In the genomic region with DNA sequence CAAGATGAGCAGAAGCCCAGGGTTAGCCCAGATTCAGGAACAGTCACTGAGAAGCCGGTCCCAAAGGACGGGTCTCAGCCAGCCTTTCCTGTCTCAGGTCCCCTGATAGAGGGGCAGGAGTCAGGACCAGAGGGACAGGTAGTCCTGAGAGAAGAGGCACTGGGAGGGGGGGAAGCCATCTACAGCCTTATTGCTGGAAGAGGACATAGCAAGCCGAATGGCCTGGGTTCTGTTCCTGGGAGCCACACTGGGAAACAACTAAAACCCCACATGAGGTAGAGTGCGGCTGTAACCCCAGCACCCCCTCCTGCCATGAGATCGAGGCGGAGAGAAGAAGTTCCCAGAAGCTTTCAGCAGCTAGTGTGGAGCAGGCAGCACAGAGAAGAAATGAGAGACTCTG, we compare ENCODE assay signal across 25 mouse cellular contexts. TPM values are rescaled to one million over a fixed set of nuclear protein-coding genes. Genes with fewer than 3 reads are reported as not detected.
A peak's percentile ranks its signal among the peaks of the same experiment; 100 is the strongest.
DNase-seq lines count a peak whose midpoint lies in the region; ATAC-seq and TF ChIP-seq lines count a peak whose summit lies in the region.
"Had no signal": no experiment of that assay in that cellular context is flagged by ENCODE, and none has a peak within 500 bp of the region (broad histone marks: within the 10 kb centered on the region; RNA-seq: fewer than 3 reads in every experiment).

No protein-coding gene starts in this region.

- DNase-seq in gastrocnemius, adult 2 months, result no peak
- no peak for DNase-seq in gastrocnemius, postnatal 4 days (ENCODE audit: low spot score in 2 of 2)
- DNase-seq in liver, postnatal 0 days, result no peak
- DNase-seq in embryonic facial prominence, embryonic 10.5 days (ENCODE audit: low spot score), result no peak
- DNase-seq in lung, postnatal 0 days (ENCODE audit: low spot score), result no peak
- DNase-seq in kidney, adult 11 months, result no peak
- DNase-seq: cerebellum, adult 18-20 months; cerebellum, postnatal 36 days; gastrocnemius, postnatal 14 days; heart, postnatal 14 days; lung, adult 18-20 months; right cerebral cortex, adult 18-20 months had no signal

- WGBS in liver, embryonic 12.5 days (ENCODE audit: insufficient replicate concordance), result 91% methylated on average over 6 of the region's 6 CpGs
- WGBS in liver, postnatal 0 days (ENCODE audit: insufficient replicate concordance), result 96% methylated on average over 6 of the region's 6 CpGs
- 90% methylated on average over 6 of the region's 6 CpGs for WGBS in embryonic facial prominence, embryonic 10.5 days
- 85% methylated on average over 6 of the region's 6 CpGs for WGBS in liver, embryonic 16.5 days (ENCODE audit: insufficient replicate concordance)
- WGBS in lung, postnatal 0 days, result over 99% methylated on average over 6 of the region's 6 CpGs

- H3K4me2 ChIP-seq in liver, embryonic 12.5 days, result no peak overlapping the region
- no peak overlapping the region for H3K4me2 ChIP-seq in liver, postnatal 0 days (ENCODE audit: low read depth, low read length)
- no peak overlapping the region for H3K4me2 ChIP-seq in liver, embryonic 16.5 days (ENCODE audit: low read depth, low read length)
- no peak overlapping the region for H3K4me2 ChIP-seq in lung, postnatal 0 days (replicated peaks; ENCODE audit: low read depth, low read length)
- H3K4me2 ChIP-seq: heart, embryonic 12.5 days; hindbrain, embryonic 14.5 days; intestine, embryonic 15.5 days; kidney, embryonic 15.5 days had no signal

- TF ChIP-seq EP300 in liver, postnatal 0 days (IDR thresholded peaks at IDR 0.05; ENCODE audit: low read depth), result no peak
- no peak for TF ChIP-seq EP300 in lung, postnatal 0 days (IDR thresholded peaks at IDR 0.05)

- no peak overlapping the region for H3K4me3 ChIP-seq in gastrocnemius, adult 2 months
- H3K4me3 ChIP-seq in liver, embryonic 12.5 days, result no peak overlapping the region
- H3K4me3 ChIP-seq in liver, postnatal 0 days (ENCODE audit: low read depth, low read length), result no peak overlapping the region
- no peak overlapping the region for H3K4me3 ChIP-seq in embryonic facial prominence, embryonic 10.5 days
- H3K4me3 ChIP-seq in liver, embryonic 16.5 days (ENCODE audit: low read depth, low read length), result no peak overlapping the region
- no peak overlapping the region for H3K4me3 ChIP-seq in lung, postnatal 0 days (ENCODE audit: low read depth, low read length)
- H3K4me3 ChIP-seq: heart, embryonic 12.5 days; intestine, embryonic 15.5 days; kidney, embryonic 15.5 days; megakaryocyte, embryonic 14.5 days had no signal

- no peaks in the 10 kb centered on the region for H3K27me3 ChIP-seq in liver, embryonic 12.5 days (replicated peaks)
- H3K27me3 ChIP-seq in liver, postnatal 0 days (ENCODE audit: insufficient read depth, low read length), result no peaks in the 10 kb centered on the region
- no peaks in the 10 kb centered on the region; the same call in 1 of the 2 replicates for H3K27me3 ChIP-seq in embryonic facial prominence, embryonic 10.5 days (replicated peaks; ENCODE audit: low read depth, poor library complexity, severe bottlenecking)
- no peaks in the 10 kb centered on the region for H3K27me3 ChIP-seq in liver, embryonic 16.5 days (ENCODE audit: control insufficient read depth, insufficient read depth, low read depth, low read length)
- no peaks in the 10 kb centered on the region for H3K27me3 ChIP-seq in lung, postnatal 0 days (replicated peaks; ENCODE audit: insufficient read depth, low read length)
- H3K27me3 ChIP-seq: heart, embryonic 12.5 days; intestine, embryonic 15.5 days; kidney, embryonic 15.5 days had no signal

- peaks cover 98% of the 10 kb centered on the region for H3K4me1 ChIP-seq in liver, embryonic 12.5 days
- peaks cover 57% of the 10 kb centered on the region for H3K4me1 ChIP-seq in liver, postnatal 0 days (ENCODE audit: insufficient read depth)
- peaks cover 47% of the 10 kb centered on the region for H3K4me1 ChIP-seq in embryonic facial prominence, embryonic 10.5 days
- H3K4me1 ChIP-seq in liver, embryonic 16.5 days (ENCODE audit: control insufficient read depth, low read depth, low read length), result peaks cover 78% of the 10 kb centered on the region
- H3K4me1 ChIP-seq in lung, postnatal 0 days (ENCODE audit: insufficient read depth, low read depth, low read length), result peaks cover 5% of the 10 kb centered on the region; the same call in 1 of the 2 replicates

- H3K27ac ChIP-seq in gastrocnemius, adult 2 months, result peak overlapping the region; percentile 86; the same call in 1 of the 2 replicates
- peak overlapping the region; percentile 100 for H3K27ac ChIP-seq in liver, embryonic 12.5 days
- no peak overlapping the region for H3K27ac ChIP-seq in liver, postnatal 0 days (ENCODE audit: low read depth)
- H3K27ac ChIP-seq in embryonic facial prominence, embryonic 10.5 days (replicated peaks), result peak overlapping the region; percentile 57
- H3K27ac ChIP-seq in liver, embryonic 16.5 days (ENCODE audit: low read length), result peak overlapping the region; percentile 7
- H3K27ac ChIP-seq in lung, postnatal 0 days (ENCODE audit: low read length), result no peak overlapping the region
- H3K27ac ChIP-seq: hindbrain, embryonic 14.5 days; intestine, embryonic 15.5 days; kidney, embryonic 15.5 days had no signal

- intact Hi-C loops in gastrocnemius, adult 2 months (cut with DNase I), result loop anchor here (2.0 kb wide), 1 partner anchor 175 kb away; no protein-coding TSS in a partner anchor

- no peak for ATAC-seq in liver, embryonic 12.5 days
- ATAC-seq in liver, postnatal 0 days, result no peak
- no peak for ATAC-seq in liver, embryonic 16.5 days (ENCODE audit: low read depth)
- no peak for ATAC-seq in lung, postnatal 0 days
- ATAC-seq: CD4-positive, CD25-positive, alpha-beta regulatory T cell, adult 4 months; forebrain, embryonic 14.5 days; intestine, embryonic 15.5 days had no signal

- H3K9ac ChIP-seq in liver, embryonic 12.5 days, result no peak overlapping the region
- no peak overlapping the region; the same call in 1 of the 2 replicates for H3K9ac ChIP-seq in liver, postnatal 0 days (replicated peaks)
- no peak overlapping the region for H3K9ac ChIP-seq in liver, embryonic 16.5 days (ENCODE audit: low read depth, low read length)
- no peak overlapping the region for H3K9ac ChIP-seq in lung, postnatal 0 days (replicated peaks; ENCODE audit: low read depth)
- H3K9ac ChIP-seq: heart, embryonic 12.5 days; hindbrain, embryonic 14.5 days; intestine, embryonic 15.5 days; kidney, embryonic 15.5 days had no signal

- H3K9me3 ChIP-seq in liver, embryonic 12.5 days (replicated peaks), result no peaks in the 10 kb centered on the region
- H3K9me3 ChIP-seq in liver, postnatal 0 days (ENCODE audit: low read length), result no peaks in the 10 kb centered on the region
- no peaks in the 10 kb centered on the region for H3K9me3 ChIP-seq in embryonic facial prominence, embryonic 10.5 days
- H3K9me3 ChIP-seq in liver, embryonic 16.5 days (replicated peaks; ENCODE audit: control insufficient read depth, low read length), result no peaks in the 10 kb centered on the region
- H3K9me3 ChIP-seq in lung, postnatal 0 days (ENCODE audit: low read length), result no peaks in the 10 kb centered on the region
- H3K9me3 ChIP-seq: heart, embryonic 12.5 days; intestine, embryonic 15.5 days; kidney, embryonic 15.5 days; megakaryocyte, embryonic 14.5 days had no signal

- no peak for TF ChIP-seq CTCF in gastrocnemius, adult 2 months (IDR thresholded peaks at IDR 0.05)
- TF ChIP-seq CTCF in liver, postnatal 0 days (IDR thresholded peaks at IDR 0.05; ENCODE audit: low read depth), result no peak
- TF ChIP-seq CTCF in lung, postnatal 0 days (IDR thresholded peaks at IDR 0.05), result no peak

- H3K36me3 ChIP-seq in liver, embryonic 12.5 days, result no peaks in the 10 kb centered on the region
- no peaks in the 10 kb centered on the region for H3K36me3 ChIP-seq in liver, postnatal 0 days (replicated peaks; ENCODE audit: insufficient read depth, low read length)
- no peaks in the 10 kb centered on the region for H3K36me3 ChIP-seq in embryonic facial prominence, embryonic 10.5 days (replicated peaks)
- H3K36me3 ChIP-seq in liver, embryonic 16.5 days (ENCODE audit: control insufficient read depth, insufficient read depth), result no peaks in the 10 kb centered on the region
- H3K36me3 ChIP-seq in lung, postnatal 0 days (ENCODE audit: insufficient read depth, low read length), result no peaks in the 10 kb centered on the region
- H3K36me3 ChIP-seq: heart, embryonic 12.5 days; intestine, embryonic 15.5 days; kidney, embryonic 15.5 days had no signal

RNA-seq across cellular contexts. Expression of a gene that starts 17.9 kb away (rescaled TPM):
- not detected for total RNA-seq in gastrocnemius, adult 2 months (2021)
- total RNA-seq in gastrocnemius, postnatal 4 days (2021), result not detected
- not detected in 2 replicates for polyA plus RNA-seq in liver, embryonic 12.5 days (2016; fragmentation: Nextera tagmentation; extraction: Ambion mirVana)
- polyA plus RNA-seq in liver, postnatal 0 days (2015; fragmentation: Nextera tagmentation; extraction: Ambion mirVana), result not detected in 2 replicates
- polyA plus RNA-seq in embryonic facial prominence, embryonic 10.5 days (2016; fragmentation: Nextera tagmentation; extraction: Ambion mirVana), result not detected in 2 replicates
- polyA plus RNA-seq in liver, embryonic 16.5 days (2015; fragmentation: Nextera tagmentation; extraction: Ambion mirVana), result not detected in 2 replicates
- polyA plus RNA-seq in lung, postnatal 0 days (2015; fragmentation: Nextera tagmentation; extraction: Ambion mirVana), result not detected in 2 replicates
- total RNA-seq: adrenal gland, postnatal 4 days; gastrocnemius, postnatal 14 days; heart, postnatal 14 days; layer of hippocampus, postnatal 25 days; left cerebral cortex, postnatal 25 days had no signal
- polyA plus RNA-seq: CD4-positive, CD25-positive, alpha-beta regulatory T cell, adult 4 months; forebrain, embryonic 14.5 days; heart, embryonic 12.5 days; hindbrain, embryonic 14.5 days; kidney, embryonic 15.5 days; neural tube, embryonic 11.5 days had no signal

RNA-seq across cellular contexts. Expression of a gene that starts 26.3 kb away (rescaled TPM):
- not detected for total RNA-seq in gastrocnemius, adult 2 months (2021)
- total RNA-seq in gastrocnemius, postnatal 4 days (2021), result not detected
- polyA plus RNA-seq in liver, embryonic 12.5 days (2016; fragmentation: Nextera tagmentation; extraction: Ambion mirVana), result 0.57 and 0.66 TPM in 2 replicates
- polyA plus RNA-seq in liver, postnatal 0 days (2015; fragmentation: Nextera tagmentation; extraction: Ambion mirVana), result 0.81 and 1.0 TPM in 2 replicates
- 0.24 and 0.39 TPM in 2 replicates for polyA plus RNA-seq in embryonic facial prominence, embryonic 10.5 days (2016; fragmentation: Nextera tagmentation; extraction: Ambion mirVana)
- polyA plus RNA-seq in liver, embryonic 16.5 days (2015; fragmentation: Nextera tagmentation; extraction: Ambion mirVana), result 0.25 and 1.3 TPM in 2 replicates
- polyA plus RNA-seq in lung, postnatal 0 days (2015; fragmentation: Nextera tagmentation; extraction: Ambion mirVana), result 0.30 and 0.41 TPM in 2 replicates
- total RNA-seq: gastrocnemius, postnatal 14 days; layer of hippocampus, postnatal 25 days; left cerebral cortex, postnatal 25 days had no signal
- polyA plus RNA-seq: CD4-positive, CD25-positive, alpha-beta regulatory T cell, adult 4 months had no signal

Comparison
In these comparisons a context has a peak if more than half of its experiments do, and no peak if none do; other contexts are left out.
1. H3K27ac ChIP-seq: peak in gastrocnemius, adult 2 months (single experiment), liver, embryonic 12.5 days (single experiment), embryonic facial prominence, embryonic 10.5 days (single experiment) and liver, embryonic 16.5 days (single experiment); none in liver, postnatal 0 days (single experiment) and lung, postnatal 0 days (single experiment).